Mouse (Mus musculus) bone marrow macrophage, adult 2 months (primary cell): ENCODE results near the gene Akap2.

Source experiments
- CTCF ChIP-seq: IDR thresholded peaks from 2 replicates; pipeline ENCODE4 v1.5.1; 2012; ENCODE audit warnings: low read depth, mild to moderate bottlenecking, low read length, moderate library complexity
- POLR2A ChIP-seq: IDR thresholded peaks from 2 replicates; pipeline ENCODE4 v1.6.1; 2012; ENCODE audit warnings: mild to moderate bottlenecking, low read depth, low read length, borderline replicate concordance

DNA sequence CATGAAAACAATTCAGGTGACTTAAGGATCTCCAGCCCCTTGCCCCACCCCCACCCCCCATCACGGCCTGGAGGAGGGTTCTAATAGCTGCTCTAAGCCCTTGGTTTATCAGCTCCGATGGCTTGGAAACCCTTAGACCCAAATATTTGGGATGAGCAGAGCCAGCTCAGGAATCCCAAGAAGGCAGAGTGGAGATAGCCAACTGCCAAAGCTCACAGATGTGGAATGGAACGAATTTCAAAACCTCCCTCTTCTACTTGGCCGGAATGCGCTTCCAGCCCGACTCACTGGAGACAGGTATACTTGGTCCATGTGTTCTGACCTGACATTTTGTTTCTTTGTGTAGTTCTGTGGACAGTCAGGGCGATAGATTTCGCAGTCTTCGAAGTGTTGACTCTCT, 111.7 kb downstream of the Akap2 start:
- TF ChIP-seq CTCF: no peak
- no peak for TF ChIP-seq POLR2A
